Mouse (Mus musculus) heart, embryonic 15.5 days (tissue): ENCODE measurements at regions not wholly inside any gene's neighbourhood (a gene's known extent, or its start where the extent isn't known, plus 50 kb on each side); places are given as distances from the start of the nearest gene placed in this dataset.

Source experiments
- ATAC-seq: fragments of 200-750 bp; cut with Nextera tagmentation; replicated peaks from 2 replicates; pipeline ENCODE4 v1.8.0; 2017; ENCODE audit warnings: low read depth, moderate TSS enrichment; ENCODE audit not compliant: insufficient number of reproducible peaks, insufficient read depth, low FRiP score
- H3K27ac ChIP-seq: fragments of 300-500 bp; sonication (generic); 2 replicates; pipeline ENCODE4 v1.5.1; 2015; ENCODE audit warnings: mild to moderate bottlenecking, inconsistent platforms
- H3K27me3 ChIP-seq: fragments of 300-500 bp; sonication (generic); 2 replicates; pipeline ENCODE4 v1.6.1; 2015; ENCODE audit warnings: inconsistent platforms
- H3K36me3 ChIP-seq: fragments of 300-500 bp; sonication (generic); 2 replicates; pipeline ENCODE4 v1.6.1; 2015; ENCODE audit warnings: mild to moderate bottlenecking, inconsistent platforms
- H3K4me1 ChIP-seq: fragments of 300-500 bp; sonication (generic); replicated peaks from 2 replicates; pipeline ENCODE4 v1.6.1; 2015; ENCODE audit warnings: inconsistent platforms
- H3K4me2 ChIP-seq: fragments of 300-500 bp; sonication (generic); 2 replicates; pipeline ENCODE4 v1.6.1; 2015; ENCODE audit warnings: inconsistent platforms, mild to moderate bottlenecking, moderate library complexity
- H3K4me3 ChIP-seq: fragments of 300-500 bp; sonication (generic); 2 replicates; pipeline ENCODE4 v1.5.1; 2015; ENCODE audit warnings: mild to moderate bottlenecking, inconsistent platforms
- H3K9ac ChIP-seq: fragments of 300-500 bp; sonication (generic); 2 replicates; pipeline ENCODE4 v1.6.1; 2015; ENCODE audit warnings: mild to moderate bottlenecking, inconsistent platforms
- H3K9me3 ChIP-seq: fragments of 300-500 bp; sonication (generic); replicated peaks from 2 replicates; pipeline ENCODE4 v1.6.1; 2016; ENCODE audit warnings: inconsistent platforms
- WGBS: fragments of 180-500 bp; shearing (Covaris S2); methylation state at CpG from one replicate; pipeline ENCODE4 v1.1.7; 2015; ENCODE audit warnings: mixed read lengths; 5-methylcytosine and 5-hydroxymethylcytosine counted together

DNA sequence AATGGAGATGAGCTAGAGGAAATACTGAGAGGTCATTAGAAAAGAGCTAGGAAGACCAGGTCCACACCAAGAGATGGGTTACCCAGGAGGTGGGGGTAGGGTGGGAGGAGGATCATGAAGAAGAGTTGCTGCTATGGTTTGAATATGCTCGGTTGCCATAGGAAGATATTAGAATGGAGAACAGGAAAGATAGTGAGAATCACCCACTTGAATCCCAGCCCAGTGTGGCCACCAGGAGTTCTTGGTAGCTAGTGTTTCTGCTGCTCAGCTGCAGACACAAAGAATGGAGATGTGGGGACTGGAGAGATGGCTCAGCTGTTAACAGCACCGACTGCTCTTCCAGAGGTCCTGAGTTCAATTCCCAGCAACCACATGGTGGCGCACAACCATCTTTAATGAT lies 62.4 kb upstream of the Sertad2 start:
- H3K9me3 ChIP-seq: no peaks in the 10 kb centered on the region
- 88% methylated on average over 3 of the region's 3 CpGs for WGBS
- H3K9ac ChIP-seq: no peak overlapping the region
- H3K4me2 ChIP-seq: no peak overlapping the region
- H3K27ac ChIP-seq: no peak overlapping the region
- H3K27me3 ChIP-seq: peaks cover 3% of the 10 kb centered on the region; the same call in 1 of the 2 replicates
- no peaks in the 10 kb centered on the region for H3K36me3 ChIP-seq
- ATAC-seq: no peak
- H3K4me3 ChIP-seq: no peak overlapping the region
- peaks cover 7% of the 10 kb centered on the region for H3K4me1 ChIP-seq

DNA sequence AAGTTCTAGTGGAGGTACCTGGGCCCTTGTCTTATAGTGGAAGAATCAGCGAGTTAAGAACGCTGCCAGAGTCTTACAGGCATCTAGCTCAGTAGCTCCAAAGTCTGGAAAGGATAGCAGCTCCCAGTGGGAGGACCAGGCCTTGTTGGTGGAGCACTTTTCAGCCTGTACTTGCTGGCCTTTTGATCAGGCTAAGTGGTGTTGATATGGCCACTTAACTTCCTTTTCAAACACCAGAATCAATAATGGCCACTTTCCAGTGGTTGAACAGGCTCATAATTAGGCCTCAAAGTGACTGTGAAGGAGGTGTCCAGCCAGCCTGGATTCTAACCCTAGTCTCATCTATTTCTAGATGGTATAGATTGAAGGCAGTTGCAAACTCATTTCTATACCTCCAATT lies 57.7 kb upstream of the Sertad2 start:
- 0 out of 2 replicates have a peak, but pooled peaks cover 3% of the 10 kb centered on the region for H3K27me3 ChIP-seq
- H3K9ac ChIP-seq: no peak overlapping the region
- no peak overlapping the region for H3K4me2 ChIP-seq
- no peak overlapping the region for H3K4me3 ChIP-seq
- ATAC-seq: no peak
- no peaks in the 10 kb centered on the region for H3K4me1 ChIP-seq
- WGBS: 59% methylated on average over 2 of the region's 2 CpGs
- no peak overlapping the region for H3K27ac ChIP-seq
- no peaks in the 10 kb centered on the region for H3K9me3 ChIP-seq
- H3K36me3 ChIP-seq: no peaks in the 10 kb centered on the region
